ENCODE assay signal across 20 mouse cellular contexts in the genomic region with DNA sequence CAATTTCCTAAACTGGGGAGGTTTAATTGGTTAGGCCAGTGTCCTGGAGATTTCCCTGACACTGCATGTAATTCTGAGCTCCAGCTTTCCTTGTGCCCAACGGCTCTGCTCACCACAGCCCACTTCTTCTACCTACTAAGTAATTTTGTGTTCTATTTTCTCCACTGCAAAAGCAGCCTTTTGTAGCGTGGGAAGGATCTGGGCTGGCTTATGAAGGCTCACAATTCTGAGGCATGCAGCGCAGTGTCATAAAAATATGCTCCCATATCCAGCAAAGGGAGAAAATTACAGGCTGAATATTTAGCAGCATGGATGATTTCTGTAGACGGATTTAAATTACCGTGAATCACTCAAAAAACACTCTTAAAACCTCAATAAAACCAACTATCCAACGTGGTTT. TPM values are rescaled to one million over a fixed set of nuclear protein-coding genes. Genes with fewer than 3 reads are reported as not detected.
DNase-seq lines count a peak whose midpoint lies in the region; ATAC-seq lines count a peak whose summit lies in the region.
"Had no signal": no experiment of that assay in that cellular context is flagged by ENCODE, and none has a peak within 500 bp of the region (broad histone marks: within the 10 kb centered on the region; RNA-seq: fewer than 3 reads in every experiment).

No protein-coding gene starts in this region.

- no peaks in the 10 kb centered on the region for H3K4me1 ChIP-seq in heart, embryonic 12.5 days (replicated peaks)
- H3K4me1 ChIP-seq: limb, embryonic 13.5 days had no signal

- 85% methylated on average over 6 of the region's 6 CpGs for WGBS in heart, embryonic 12.5 days

- 0 out of 2 replicates have a peak, but pooled peaks cover 3% of the 10 kb centered on the region for H3K9me3 ChIP-seq in heart, embryonic 12.5 days (replicated peaks)
- H3K9me3 ChIP-seq: limb, embryonic 13.5 days had no signal

- H3K27me3 ChIP-seq in heart, embryonic 12.5 days (replicated peaks) = no peaks in the 10 kb centered on the region
- H3K27me3 ChIP-seq: limb, embryonic 13.5 days had no signal

- H3K4me2 ChIP-seq in heart, embryonic 12.5 days = no peak overlapping the region
- H3K4me2 ChIP-seq: limb, embryonic 13.5 days; midbrain, embryonic 11.5 days had no signal

- H3K27ac ChIP-seq in heart, embryonic 12.5 days (ENCODE audit: poor library complexity, severe bottlenecking) = no peak overlapping the region
- H3K27ac ChIP-seq: heart, adult 2 months; hindbrain, postnatal 0 days; limb, embryonic 13.5 days had no signal

- peaks cover 10% of the 10 kb centered on the region for H3K36me3 ChIP-seq in heart, embryonic 12.5 days

- no peak overlapping the region for H3K4me3 ChIP-seq in heart, embryonic 12.5 days
- H3K4me3 ChIP-seq: heart, adult 2 months; limb, embryonic 13.5 days had no signal

- peak; percentile 50 to 83 for DNase-seq in layer of hippocampus, adult 18-20 months (ENCODE audit: low spot score in 2 of 2)
- no peak for DNase-seq in layer of hippocampus, postnatal 25 days (ENCODE audit: extremely low spot score in 1 of 2, low spot score in 1 of 2)
- peak; percentile 52 to 82 for DNase-seq in frontal cortex, postnatal 36 days (ENCODE audit: low spot score in 2 of 2)
- peak; percentile 78 to 81 for DNase-seq in left cerebral cortex, adult 9 months (ENCODE audit: low spot score in 2 of 2)
- peak; percentile 48 for DNase-seq in right cerebral cortex, postnatal 25 days
- DNase-seq in adrenal gland, postnatal 4 days (ENCODE audit: low spot score in 2 of 2) = no peak
- DNase-seq: adrenal gland, postnatal 10 days; cerebellum, adult 9-11 months; gastrocnemius, postnatal 10 days; heart, adult 2 months; kidney, adult 18-20 months; kidney, postnatal 25 days; liver, postnatal 0 days; lung, postnatal 36 days had no signal

- ATAC-seq in megakaryocyte, adult 5-6 weeks (ENCODE audit: poor library complexity, severe bottlenecking) = no peak
- no peak for ATAC-seq in heart, embryonic 12.5 days (ENCODE audit: insufficient number of reproducible peaks, low FRiP score)
- ATAC-seq: hindbrain, postnatal 0 days; liver, postnatal 0 days had no signal

- no peak overlapping the region for H3K9ac ChIP-seq in heart, embryonic 12.5 days
- H3K9ac ChIP-seq: limb, embryonic 13.5 days; liver, postnatal 0 days had no signal

RNA-seq across cellular contexts. Expression of a gene that starts 19.9 kb away (rescaled TPM):
- total RNA-seq in layer of hippocampus, adult 18-20 months (2021) = 10 to 100 TPM; 13.9 to 14.1 TPM
- 10 to 100 TPM; 15.9 to 16.1 TPM for total RNA-seq in layer of hippocampus, postnatal 25 days (2021)
- 10 to 100 TPM; 52.1 to 52.9 TPM for total RNA-seq in adrenal gland, postnatal 4 days (2021)
- 9.9 and 13.2 TPM in 2 replicates for total RNA-seq in megakaryocyte, adult 5-6 weeks (2015)
- 16.0 and 20.4 TPM in 2 replicates for total RNA-seq in megakaryocyte, adult 5-6 weeks (2017)
- polyA plus RNA-seq in heart, embryonic 12.5 days (2016; fragmentation: Nextera tagmentation; extraction: Ambion mirVana) = 45.9 and 47.0 TPM in 2 replicates
- total RNA-seq: MEL had no signal

Comparison
In these comparisons a context has a peak if more than half of its experiments do, and no peak if none do; other contexts are left out.
1. DNase-seq: peak in layer of hippocampus, adult 18-20 months (2 of 2), frontal cortex, postnatal 36 days (2 of 2), left cerebral cortex, adult 9 months (2 of 2) and right cerebral cortex, postnatal 25 days (single experiment); none in layer of hippocampus, postnatal 25 days (0 of 2) and adrenal gland, postnatal 4 days (0 of 2).